Mouse (Mus musculus): ENCODE measurements at regions not wholly inside any gene's neighbourhood (a gene's known extent, or its start where the extent isn't known, plus 50 kb on each side); places are given as distances from the start of the nearest gene placed in this dataset.

DNA sequence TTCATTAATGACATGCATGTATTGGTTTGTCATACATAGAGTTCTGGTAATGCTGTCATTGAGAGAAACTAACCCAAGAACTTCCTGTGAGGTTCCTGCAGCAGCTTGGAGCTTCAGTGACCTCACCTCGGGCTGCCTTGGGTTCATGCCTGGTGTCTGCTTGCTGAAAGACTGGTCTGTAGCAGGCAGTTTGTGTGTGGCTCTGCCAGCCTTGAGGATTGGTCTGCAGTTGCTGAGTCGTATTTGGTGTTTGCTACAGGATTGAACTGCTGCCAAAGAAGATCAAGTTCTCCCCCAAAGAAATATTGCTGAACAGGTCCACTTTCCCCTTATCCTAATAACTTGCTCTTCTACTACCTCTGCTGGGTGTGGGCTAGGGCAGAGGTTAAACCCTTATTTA, 362.5 kb downstream of the Insc start:
- TF ChIP-seq CTCF (IDR thresholded peaks at IDR 0.05; ENCODE audit: low read depth, low read length) (no peak), POLR2A (IDR thresholded peaks at IDR 0.05; ENCODE audit: extremely low read depth, insufficient read depth, low read length) (no peak)
